Mouse (Mus musculus) intestine, postnatal 0 days (tissue): ENCODE results near the gene Hpgds. TPM values are rescaled to one million over a fixed set of nuclear protein-coding genes. Genes with fewer than 3 reads are reported as not detected.

Source experiments
- ATAC-seq: fragments of 200-750 bp; cut with Nextera tagmentation; 2 replicates; pipeline ENCODE4 v1.8.0; 2017; ENCODE audit warnings: mild to moderate bottlenecking, moderate TSS enrichment, moderate library complexity
- H3K27ac ChIP-seq: fragments of 300-500 bp; sonication (generic); 2 replicates; pipeline ENCODE4 v1.5.1; 2014; ENCODE audit warnings: mild to moderate bottlenecking, low read depth, low read length, moderate library complexity
- H3K27me3 ChIP-seq: fragments of 300-500 bp; sonication (generic); replicated peaks from 2 replicates; pipeline ENCODE4 v1.6.1; 2014; ENCODE audit warnings: low read length, mixed read lengths; ENCODE audit not compliant: control insufficient read depth, insufficient read depth
- H3K36me3 ChIP-seq: fragments of 300-500 bp; sonication (generic); 2 replicates; pipeline ENCODE4 v1.6.1; 2014; ENCODE audit warnings: mild to moderate bottlenecking, moderate library complexity; ENCODE audit not compliant: control insufficient read depth, insufficient read depth
- H3K4me1 ChIP-seq: fragments of 300-500 bp; sonication (generic); replicated peaks from 2 replicates; pipeline ENCODE4 v1.6.1; 2014; ENCODE audit warnings: antibody characterized with exemption, low read length, mixed read lengths; ENCODE audit not compliant: control insufficient read depth, insufficient read depth
- H3K4me2 ChIP-seq: fragments of 300-500 bp; sonication (generic); replicated peaks from 2 replicates; pipeline ENCODE4 v1.6.1; 2014; ENCODE audit warnings: low read depth, mild to moderate bottlenecking, moderate library complexity
- H3K4me3 ChIP-seq: fragments of 300-500 bp; sonication (generic); 2 replicates; pipeline ENCODE4 v1.5.1; 2014; ENCODE audit warnings: low read depth, low read length
- H3K9ac ChIP-seq: fragments of 300-500 bp; sonication (generic); 2 replicates; pipeline ENCODE4 v1.6.1; 2014; ENCODE audit warnings: mild to moderate bottlenecking, low read depth, low read length
- H3K9me3 ChIP-seq: fragments of 300-500 bp; sonication (generic); 2 replicates; pipeline ENCODE4 v1.6.1; 2016; ENCODE audit warnings: mixed run types; ENCODE audit not compliant: control insufficient read depth
- CTCF ChIP-seq: sonication (generic); IDR thresholded peaks from 2 replicates; pipeline ENCODE4 v1.5.1; 2016; ENCODE audit warnings: low read depth, mild to moderate bottlenecking, control low read depth, antibody characterized with exemption, moderate library complexity
- WGBS: fragments of 180-500 bp; shearing (Covaris S2); extraction: QIAGEN DNeasy Blood & Tissue Kit; methylation state at CpG from one replicate; pipeline ENCODE4 v1.1.7; 2014; 5-methylcytosine and 5-hydroxymethylcytosine counted together
- polyA plus RNA-seq: library from polyadenylated mRNA; unstranded; fragments of >200 nt; fragmentation: Nextera tagmentation; extraction: Ambion mirVana; gene quantifications from 2 replicates; pipeline ENCODE4 v1.2.1, GENCODE M21; 2015

Hpgds gene
- polyA plus RNA-seq: 39.4 and 43.9 TPM in 2 replicates

- Histone ChIP-seq H3K4me3 (0 out of 2 replicates have a peak within 1 kb of the TSS, but pooled peaks have one; percentile 4), H3K4me1 (no peaks in the 10 kb centered on the region; the same call in 1 of the 2 replicates), H3K27ac (peak within 1 kb of the TSS; percentile 41; the same call in 1 of the 2 replicates), H3K9me3 (no peaks in the 10 kb centered on the region), H3K36me3 (no peaks in the 10 kb centered on the region), H3K9ac (no peak within 1 kb of the TSS), H3K4me2 (peak within 1 kb of the TSS; percentile 46), H3K27me3 (no peaks in the 10 kb centered on the region)
- WGBS: 23% methylated on average over 16 of the region's 16 CpGs
- TF ChIP-seq CTCF: no peak
- peak; percentile 96 for ATAC-seq
Observed at GRCm38 (mm10) chr6:65144621-65145205, at the start of gene Hpgds. Hpgds (minus strand) TSS chr6:65144908.

DNA sequence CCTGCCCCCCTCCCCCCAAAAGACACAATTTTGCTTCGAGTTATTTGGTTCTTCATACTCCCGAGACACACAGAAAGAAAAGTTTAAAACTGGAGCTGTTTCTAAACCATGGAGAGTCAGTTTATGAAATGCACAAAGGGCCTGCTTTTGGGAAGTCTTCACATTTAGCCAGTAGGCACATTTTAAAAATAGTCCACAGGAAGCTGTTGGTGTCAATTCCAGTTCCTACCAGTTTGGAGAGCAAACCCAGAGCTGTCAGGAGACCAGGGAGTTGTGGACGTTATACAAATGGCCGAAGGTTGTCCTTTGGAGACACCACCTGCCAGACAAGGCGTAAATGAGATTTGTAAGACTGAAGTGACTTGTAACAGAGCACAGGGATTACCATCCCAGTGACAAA, 20.3 kb upstream of the Hpgds start:
- Histone ChIP-seq H3K4me1 (no peaks in the 10 kb centered on the region), H3K4me2 (no peak overlapping the region), H3K27ac (no peak overlapping the region), H3K9ac (no peak overlapping the region), H3K27me3 (no peaks in the 10 kb centered on the region), H3K9me3 (no peaks in the 10 kb centered on the region), H3K36me3 (no peaks in the 10 kb centered on the region), H3K4me3 (no peak overlapping the region)
- TF ChIP-seq CTCF: no peak
- no peak for ATAC-seq
- 53% methylated on average over 5 of the region's 5 CpGs for WGBS

GRCm38 (mm10) chr6:65164137-65164536, 19.4 kb upstream of the Hpgds start:
- ATAC-seq: no peak
- H3K4me2 ChIP-seq: no peak overlapping the region
- H3K36me3 ChIP-seq: no peaks in the 10 kb centered on the region
- no peaks in the 10 kb centered on the region for H3K4me1 ChIP-seq
- WGBS: 69% methylated on average over 6 of the region's 6 CpGs
- no peak overlapping the region for H3K4me3 ChIP-seq
- no peaks in the 10 kb centered on the region for H3K9me3 ChIP-seq
- no peak overlapping the region; the same call in 1 of the 2 replicates for H3K27ac ChIP-seq
- no peak for TF ChIP-seq CTCF
- no peaks in the 10 kb centered on the region for H3K27me3 ChIP-seq
- no peak overlapping the region for H3K9ac ChIP-seq

DNA sequence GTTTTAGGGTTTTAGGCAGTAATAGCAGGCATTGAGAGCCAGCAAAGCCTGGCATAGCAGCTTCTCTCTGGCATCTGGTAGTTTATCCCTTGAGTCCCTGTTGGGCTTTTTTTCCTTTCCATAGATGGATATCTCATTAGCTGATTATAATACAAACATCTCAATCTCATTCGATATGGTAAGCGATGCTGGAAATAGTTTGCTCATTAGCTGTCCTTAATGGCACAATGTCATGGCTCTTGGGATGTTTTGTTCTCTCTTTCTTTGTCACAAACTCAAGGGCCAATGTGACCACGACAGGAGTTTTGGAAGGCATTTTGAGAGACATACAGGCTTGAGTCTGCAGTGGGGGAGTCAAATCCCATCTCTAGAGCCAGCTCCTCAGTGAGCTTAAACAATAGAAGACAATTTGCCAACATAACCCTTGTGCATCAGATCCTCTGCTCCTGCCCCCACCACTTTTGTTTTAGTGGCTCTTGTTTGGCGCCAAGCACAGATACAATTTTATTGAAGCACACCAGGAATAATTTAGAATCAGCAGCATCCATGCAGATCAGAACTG, 14.8 kb upstream of the Hpgds start:
- Histone ChIP-seq H3K4me3 (no peak overlapping the region), H3K27ac (no peak overlapping the region), H3K4me1 (no peaks in the 10 kb centered on the region), H3K36me3 (no peaks in the 10 kb centered on the region), H3K9ac (no peak overlapping the region), H3K4me2 (no peak overlapping the region), H3K9me3 (no peaks in the 10 kb centered on the region), H3K27me3 (no peaks in the 10 kb centered on the region)
- WGBS: 86% methylated on average over 4 of the region's 4 CpGs
- no peak for TF ChIP-seq CTCF
- ATAC-seq: no peak

DNA sequence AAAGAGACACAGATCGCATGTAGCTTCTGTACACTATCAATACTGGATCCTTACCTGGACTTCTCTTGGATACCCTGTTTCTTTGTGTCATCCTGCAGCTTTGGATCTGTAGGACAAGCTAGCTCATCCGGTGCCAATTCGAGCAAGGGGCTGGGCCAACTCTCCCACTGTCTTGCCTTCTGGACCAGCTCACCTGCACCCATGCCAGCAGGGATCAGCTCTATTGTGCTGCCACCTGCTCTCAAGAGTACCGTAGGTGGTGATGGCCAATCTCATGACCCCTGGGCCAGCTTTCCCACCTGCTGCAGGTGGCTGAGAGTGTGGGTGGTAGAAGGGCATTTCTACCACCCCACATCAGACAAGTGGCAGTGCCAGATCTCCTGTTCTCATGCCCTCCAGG, 12.3 kb upstream of the Hpgds start:
- H3K9me3 ChIP-seq: no peaks in the 10 kb centered on the region
- no peaks in the 10 kb centered on the region for H3K36me3 ChIP-seq
- H3K4me2 ChIP-seq: no peak overlapping the region
- no peaks in the 10 kb centered on the region for H3K27me3 ChIP-seq
- no peak overlapping the region for H3K9ac ChIP-seq
- H3K4me1 ChIP-seq: no peaks in the 10 kb centered on the region
- no peak overlapping the region for H3K4me3 ChIP-seq
- no peak overlapping the region for H3K27ac ChIP-seq
- no peak for ATAC-seq
- 87% methylated on average over 4 of the region's 4 CpGs for WGBS
- no peak for TF ChIP-seq CTCF

DNA sequence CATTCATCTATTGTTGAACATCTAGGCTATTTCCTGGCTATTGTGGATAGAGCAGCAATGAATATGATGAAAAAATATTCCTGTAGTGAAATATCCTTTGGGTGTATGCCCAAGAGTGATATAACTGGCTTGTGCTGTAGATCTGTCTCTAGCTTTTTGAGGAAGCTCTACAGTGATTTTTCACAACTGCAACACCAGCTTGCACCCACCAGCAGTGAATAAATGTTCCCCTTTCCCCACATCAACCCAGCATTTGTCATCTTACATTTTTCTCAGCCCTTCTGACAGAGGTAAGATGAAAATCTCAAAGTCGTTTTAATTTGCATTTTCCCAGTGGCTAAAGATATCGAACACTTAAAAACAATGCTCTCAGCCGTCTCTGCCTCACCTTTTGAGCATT, 8.9 kb upstream of the Hpgds start:
- no peaks in the 10 kb centered on the region for H3K36me3 ChIP-seq
- H3K9ac ChIP-seq: no peak overlapping the region
- no peak overlapping the region for H3K4me3 ChIP-seq
- WGBS: 71% methylated on average over 3 of the region's 3 CpGs
- no peaks in the 10 kb centered on the region for H3K27me3 ChIP-seq
- H3K27ac ChIP-seq: no peak overlapping the region
- ATAC-seq: no peak
- H3K4me2 ChIP-seq: no peak overlapping the region
- H3K4me1 ChIP-seq: no peaks in the 10 kb centered on the region
- no peak for TF ChIP-seq CTCF
- H3K9me3 ChIP-seq: no peaks in the 10 kb centered on the region
